Mouse (Mus musculus): Measurements from ENCODE around the gene Gpr62. TPM values are rescaled to one million over a fixed set of nuclear protein-coding genes. Genes with fewer than 3 reads are reported as not detected.

Gpr62 gene
- polyA plus RNA-seq, 1 experiment from 2014 or later: 0.41 TPM

- H3K27me3 ChIP-seq (ENCODE audit: insufficient read depth, low read length): no peaks in the 10 kb centered on the region
- H3K27ac ChIP-seq (ENCODE audit: low read length): no peak overlapping the region
- no peak for ATAC-seq (ENCODE audit: low FRiP score, low TSS enrichment)
- no peak overlapping the region for H3K4me3 ChIP-seq (ENCODE audit: low read length)
- no peak overlapping the region for H3K4me2 ChIP-seq (replicated peaks; ENCODE audit: low read depth, low read length)
- WGBS: 81% methylated on average over 5 of the region's 5 CpGs
- H3K4me1 ChIP-seq (ENCODE audit: insufficient read depth, low read length): peaks cover 34% of the 10 kb centered on the region
- H3K9ac ChIP-seq (replicated peaks; ENCODE audit: low read length): no peak overlapping the region
- H3K9me3 ChIP-seq (ENCODE audit: low read length): no peaks in the 10 kb centered on the region
- H3K36me3 ChIP-seq (ENCODE audit: insufficient read depth, low read length): no peaks in the 10 kb centered on the region
These were observed 23.1 kb downstream of the Gpr62 start for GRCm38 (mm10) chr9:106442680-106443079.

- Histone ChIP-seq H3K9ac (replicated peaks; ENCODE audit: low read length) (no peak overlapping the region), H3K27ac (ENCODE audit: low read length) (no peak overlapping the region), H3K9me3 (ENCODE audit: low read length) (no peaks in the 10 kb centered on the region), H3K4me2 (replicated peaks; ENCODE audit: low read depth, low read length) (no peak overlapping the region), H3K4me1 (ENCODE audit: insufficient read depth, low read length) (peaks cover 23% of the 10 kb centered on the region), H3K4me3 (ENCODE audit: low read length) (no peak overlapping the region), H3K27me3 (ENCODE audit: insufficient read depth, low read length) (no peaks in the 10 kb centered on the region), H3K36me3 (ENCODE audit: insufficient read depth, low read length) (peaks cover 30% of the 10 kb centered on the region)
- no peak for ATAC-seq (ENCODE audit: low FRiP score, low TSS enrichment)
- 78% methylated on average over 9 of the region's 9 CpGs for WGBS
These were observed 29.2 kb downstream of the Gpr62 start for GRCm38 (mm10) chr9:106436566-106436965.

- Histone ChIP-seq H3K4me1 (ENCODE audit: insufficient read depth, low read length) (peaks cover 27% of the 10 kb centered on the region), H3K27ac (ENCODE audit: low read length) (0 out of 2 replicates have a peak overlapping the region, but pooled peaks have one; percentile 14), H3K4me2 (replicated peaks; ENCODE audit: low read depth, low read length) (no peak overlapping the region), H3K4me3 (ENCODE audit: low read length) (no peak overlapping the region), H3K9me3 (ENCODE audit: low read length) (no peaks in the 10 kb centered on the region), H3K27me3 (ENCODE audit: insufficient read depth, low read length) (no peaks in the 10 kb centered on the region), H3K36me3 (ENCODE audit: insufficient read depth, low read length) (peaks cover 40% of the 10 kb centered on the region), H3K9ac (replicated peaks; ENCODE audit: low read length) (no peak overlapping the region)
- 66% methylated on average over 7 of the region's 7 CpGs for WGBS
- ATAC-seq (ENCODE audit: low FRiP score, low TSS enrichment): no peak
These were observed 32.3 kb downstream of the Gpr62 start for GRCm38 (mm10) chr9:106433389-106433788.

- Histone ChIP-seq H3K27me3 (ENCODE audit: insufficient read depth, low read length) (no peaks in the 10 kb centered on the region), H3K9ac (replicated peaks; ENCODE audit: low read length) (peak overlapping the region; percentile 97), H3K4me3 (ENCODE audit: low read length) (peak overlapping the region; percentile 97), H3K36me3 (ENCODE audit: insufficient read depth, low read length) (peaks cover 35% of the 10 kb centered on the region), H3K27ac (ENCODE audit: low read length) (peak overlapping the region; percentile 100), H3K9me3 (ENCODE audit: low read length) (no peaks in the 10 kb centered on the region), H3K4me2 (replicated peaks; ENCODE audit: low read depth, low read length) (peak overlapping the region; percentile 89), H3K4me1 (ENCODE audit: insufficient read depth, low read length) (peaks cover 12% of the 10 kb centered on the region)
- WGBS: 0% methylated on average over 4 of the region's 4 CpGs
- ATAC-seq (ENCODE audit: low FRiP score, low TSS enrichment): no peak
These were observed 35.8 kb downstream of the Gpr62 start for GRCm38 (mm10) chr9:106430015-106430264.

- Histone ChIP-seq H3K27ac (ENCODE audit: low read length) (peak within 1 kb of the TSS; percentile 100), H3K36me3 (ENCODE audit: insufficient read depth, low read length) (peaks cover 35% of the 10 kb centered on the region), H3K9ac (replicated peaks; ENCODE audit: low read length) (peak within 1 kb of the TSS; percentile 97), H3K27me3 (ENCODE audit: insufficient read depth, low read length) (no peaks in the 10 kb centered on the region), H3K4me1 (ENCODE audit: insufficient read depth, low read length) (peaks cover 11% of the 10 kb centered on the region), H3K4me2 (replicated peaks; ENCODE audit: low read depth, low read length) (peak within 1 kb of the TSS; percentile 89), H3K4me3 (ENCODE audit: low read length) (peak within 1 kb of the TSS; percentile 97), H3K9me3 (ENCODE audit: low read length) (no peaks in the 10 kb centered on the region)
- WGBS: under 1% methylated on average over 55 of the region's 55 CpGs
- peak; percentile 91 for ATAC-seq (ENCODE audit: low FRiP score, low TSS enrichment)
These were observed 36.3 kb downstream of the Gpr62 start, which contains the start of gene Rpl29 for GRCm38 (mm10) chr9:106429221-106430014. Gene Rpl29, plus strand, starts transcription at chr9:106429454.

- no peaks in the 10 kb centered on the region for H3K9me3 ChIP-seq (ENCODE audit: low read length)
- ATAC-seq (ENCODE audit: low FRiP score, low TSS enrichment): peak; percentile 64
- WGBS: 10% methylated on average over 11 of the region's 11 CpGs
- peak overlapping the region; percentile 100 for H3K27ac ChIP-seq (ENCODE audit: low read length)
- peak overlapping the region; percentile 97 for H3K4me3 ChIP-seq (ENCODE audit: low read length)
- H3K27me3 ChIP-seq (ENCODE audit: insufficient read depth, low read length): no peaks in the 10 kb centered on the region
- H3K36me3 ChIP-seq (ENCODE audit: insufficient read depth, low read length): peaks cover 32% of the 10 kb centered on the region
- H3K4me2 ChIP-seq (replicated peaks; ENCODE audit: low read depth, low read length): peak overlapping the region; percentile 85
- H3K9ac ChIP-seq (replicated peaks; ENCODE audit: low read length): peak overlapping the region; percentile 97
- H3K4me1 ChIP-seq (ENCODE audit: insufficient read depth, low read length): peaks cover 11% of the 10 kb centered on the region
These were observed 37.0 kb downstream of the Gpr62 start for GRCm38 (mm10) chr9:106428719-106429220.

GRCm38 (mm10) chr9:106421865-106422160, 43.9 kb downstream of the Gpr62 start:
- ATAC-seq (ENCODE audit: low FRiP score, low TSS enrichment): peak; percentile 82
- Histone ChIP-seq H3K27ac (ENCODE audit: low read length) (no peak overlapping the region), H3K36me3 (ENCODE audit: insufficient read depth, low read length) (no peaks in the 10 kb centered on the region), H3K4me1 (ENCODE audit: insufficient read depth, low read length) (peaks cover 35% of the 10 kb centered on the region), H3K4me3 (ENCODE audit: low read length) (peak overlapping the region; percentile 25), H3K9ac (replicated peaks; ENCODE audit: low read length) (peak overlapping the region; percentile 32), H3K9me3 (ENCODE audit: low read length) (no peaks in the 10 kb centered on the region), H3K27me3 (ENCODE audit: insufficient read depth, low read length) (peaks cover 3% of the 10 kb centered on the region; the same call in 1 of the 2 replicates), H3K4me2 (replicated peaks; ENCODE audit: low read depth, low read length) (peak overlapping the region; percentile 49)
- 0% methylated on average over 3 of the region's 3 CpGs for WGBS

GRCm38 (mm10) chr9:106421033-106421864, 44.5 kb downstream of the Gpr62 start:
- H3K9ac ChIP-seq (replicated peaks; ENCODE audit: low read length): peak overlapping the region; percentile 45
- no peaks in the 10 kb centered on the region for H3K9me3 ChIP-seq (ENCODE audit: low read length)
- H3K27me3 ChIP-seq (ENCODE audit: insufficient read depth, low read length): peaks cover 3% of the 10 kb centered on the region; the same call in 1 of the 2 replicates
- no peaks in the 10 kb centered on the region for H3K36me3 ChIP-seq (ENCODE audit: insufficient read depth, low read length)
- peak overlapping the region; percentile 49 for H3K4me2 ChIP-seq (replicated peaks; ENCODE audit: low read depth, low read length)
- peaks cover 35% of the 10 kb centered on the region for H3K4me1 ChIP-seq (ENCODE audit: insufficient read depth, low read length)
- WGBS: 8% methylated on average over 18 of the region's 18 CpGs
- H3K4me3 ChIP-seq (ENCODE audit: low read length): peak overlapping the region; percentile 25
- H3K27ac ChIP-seq (ENCODE audit: low read length): peak overlapping the region; percentile 17
- peak; percentile 53 for ATAC-seq (ENCODE audit: low FRiP score, low TSS enrichment)

GRCm38 (mm10) chr9:106420608-106421007, 45.1 kb downstream of the Gpr62 start:
- Histone ChIP-seq H3K9ac (replicated peaks; ENCODE audit: low read length) (peak overlapping the region; percentile 45), H3K4me1 (ENCODE audit: insufficient read depth, low read length) (peaks cover 35% of the 10 kb centered on the region)
- no peak for ATAC-seq (ENCODE audit: low FRiP score, low TSS enrichment)

More at GRCm38 (mm10) chr9:106420608-106421007, 45.1 kb downstream of the Gpr62 start:
- Histone ChIP-seq H3K9me3 (ENCODE audit: low read length) (no peaks in the 10 kb centered on the region), H3K4me2 (replicated peaks; ENCODE audit: low read depth, low read length) (peak overlapping the region; percentile 49), H3K27me3 (ENCODE audit: insufficient read depth, low read length) (peaks cover 3% of the 10 kb centered on the region; the same call in 1 of the 2 replicates), H3K4me3 (ENCODE audit: low read length) (no peak overlapping the region), H3K36me3 (ENCODE audit: insufficient read depth, low read length) (no peaks in the 10 kb centered on the region), H3K27ac (ENCODE audit: low read length) (peak overlapping the region; percentile 17)
- WGBS: 0% methylated on average over 2 of the region's 2 CpGs
